ENCODE assay signal across 8 mouse cellular contexts in genomic region chr17:84291228-84291627, GRCm38 (mm10).
A peak's percentile ranks its signal among the peaks of the same experiment; 100 is the strongest.
DNase-seq lines count a peak whose midpoint lies in the region; ATAC-seq lines count a peak whose summit lies in the region.
"Not testable (repeated sequence)": the region's sequence is repeated elsewhere in the genome, so short reads cannot be mapped to it uniquely, and the experiment has no call there.

No protein-coding gene starts in this region.

- H3K36me3 ChIP-seq in heart, embryonic 16.5 days (ENCODE audit: control insufficient read depth, insufficient read depth); limb, embryonic 11.5 days (ENCODE audit: control insufficient read depth, insufficient read depth, low read length): not testable (repeated sequence)

- DNase-seq in brain, adult 2 months (ENCODE audit: low read depth, low spot score): peak; percentile 11
- peak; percentile 31 for DNase-seq in fat pad, adult 2 months (ENCODE audit: extremely low read depth, low read depth, low spot score)
- DNase-seq in gonadal fat pad, adult 2 months (ENCODE audit: low read depth): peak; percentile 37
- DNase-seq in heart, adult 11 months: peak; percentile 45
- DNase-seq in limb, embryonic 11.5 days (ENCODE audit: low spot score): peak; percentile 5

- ATAC-seq in CD4-positive, CD25-positive, alpha-beta regulatory T cell, adult 4 months: peak; percentile 44
- peak; percentile 58; the same call in 1 of the 2 replicates for ATAC-seq in heart, embryonic 16.5 days (replicated peaks; ENCODE audit: extremely low read depth, insufficient read depth, low FRiP score)
- ATAC-seq in inflammation-experienced regulatory T-cells, adult 6 months: peak; percentile 63
- not testable (repeated sequence) for ATAC-seq in limb, embryonic 11.5 days (ENCODE audit: insufficient number of reproducible peaks, low FRiP score, low TSS enrichment, low read depth)

- H3K9me3 ChIP-seq in heart, embryonic 16.5 days (replicated peaks; ENCODE audit: control insufficient read depth, low read length); limb, embryonic 11.5 days (ENCODE audit: control insufficient read depth, low read length): not testable (repeated sequence)

- H3K27me3 ChIP-seq in heart, embryonic 16.5 days (ENCODE audit: control insufficient read depth, insufficient read depth, low read length); limb, embryonic 11.5 days (ENCODE audit: control insufficient read depth, insufficient read depth, low read length): not testable (repeated sequence)

- not testable (repeated sequence) for H3K4me2 ChIP-seq in heart, embryonic 16.5 days (ENCODE audit: low read depth, low read length); limb, embryonic 11.5 days (ENCODE audit: low read depth, severe bottlenecking)

- peak overlapping the region; percentile 39 for H3K27ac ChIP-seq in heart, embryonic 16.5 days (ENCODE audit: low read length)
- H3K27ac ChIP-seq in limb, embryonic 11.5 days (replicated peaks; ENCODE audit: low read depth, low read length): not testable (repeated sequence)

- H3K4me3 ChIP-seq in heart, embryonic 16.5 days (ENCODE audit: low read length); limb, embryonic 11.5 days (ENCODE audit: low read depth, low read length): not testable (repeated sequence)

- not testable (repeated sequence) for H3K9ac ChIP-seq in heart, embryonic 16.5 days (ENCODE audit: low read length); limb, embryonic 11.5 days (ENCODE audit: low read length)

- peaks cover 17% of the 10 kb centered on the region for H3K4me1 ChIP-seq in heart, embryonic 16.5 days (ENCODE audit: control insufficient read depth, insufficient read depth, low read length)
- H3K4me1 ChIP-seq in limb, embryonic 11.5 days (ENCODE audit: control insufficient read depth, insufficient read depth, low read length): not testable (repeated sequence)

- 59% methylated on average over 6 of the region's 6 CpGs for WGBS in heart, embryonic 16.5 days
- 90% methylated on average over 6 of the region's 6 CpGs for WGBS in limb, embryonic 11.5 days
